Mouse (Mus musculus): ENCODE measurements around the gene Abca1.

Abca1 gene

DNA sequence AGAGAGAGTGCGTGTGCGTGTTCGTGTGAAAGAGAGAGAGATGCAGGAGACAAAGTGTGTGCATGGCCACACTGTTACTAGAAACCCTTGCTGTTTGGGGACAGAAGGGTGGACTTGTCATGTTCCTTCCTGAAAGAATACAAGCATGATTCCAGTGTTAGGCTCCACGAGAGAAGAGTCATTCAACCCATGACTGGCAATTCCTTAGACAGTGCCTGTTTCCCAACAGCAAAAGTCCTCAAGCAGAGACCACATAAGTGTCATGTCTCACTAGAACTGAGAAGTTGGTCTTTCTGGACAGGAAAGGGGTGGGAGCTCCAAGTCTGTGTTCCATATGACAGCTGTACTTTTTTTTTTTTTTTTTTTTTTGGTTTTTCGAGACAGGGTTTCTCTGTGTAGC lies 10.1 kb downstream of the Abca1 start:
- DNase-seq (ENCODE audit: low read depth, low spot score) = no peak

DNA sequence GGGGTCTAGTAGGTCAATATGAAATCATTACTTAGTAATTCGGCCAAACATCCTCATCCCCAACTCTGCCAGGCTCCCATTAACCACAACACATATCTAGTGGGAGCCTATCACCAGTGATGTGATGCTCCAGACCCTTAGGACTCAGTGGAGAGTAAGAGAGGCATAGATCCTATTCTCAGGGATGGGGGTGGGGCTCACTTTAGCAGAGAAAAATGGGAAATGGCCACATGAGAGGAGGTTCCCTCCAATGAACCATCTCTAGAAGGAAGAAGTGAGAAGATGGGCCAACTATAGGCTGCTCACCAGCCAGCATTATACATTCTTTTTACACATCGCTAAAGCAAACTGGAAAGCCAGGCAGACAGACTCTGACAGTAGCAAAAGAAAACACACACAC lies 10.9 kb downstream of the Abca1 start:
- DNase-seq (ENCODE audit: low read depth, low spot score) = no peak

DNA sequence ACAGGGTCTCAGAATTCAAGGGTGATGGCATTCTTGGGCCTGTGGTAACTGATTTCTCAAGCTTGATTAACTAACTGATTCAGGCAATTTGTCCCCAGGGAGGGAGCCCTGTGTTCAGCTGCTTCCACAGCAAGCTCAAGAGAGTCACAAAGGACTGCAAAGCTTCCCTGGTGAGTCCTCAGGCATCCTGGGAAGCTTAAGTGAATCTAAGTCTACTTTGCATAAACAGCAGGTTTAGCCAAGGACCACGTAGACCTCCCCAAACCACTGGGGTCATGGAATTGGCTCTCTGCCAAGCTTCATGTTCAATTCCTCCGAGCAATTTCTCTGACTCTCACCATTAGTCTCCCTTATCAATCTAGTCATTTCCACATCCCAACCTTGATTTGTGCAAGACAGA lies 12.2 kb downstream of the Abca1 start:
- DNase-seq (ENCODE audit: low read depth, low spot score) = no peak

GRCm38 (mm10) chr4:53147046-53147445 lies 12.6 kb downstream of the Abca1 start:
- DNase-seq (ENCODE audit: low read depth, low spot score) = no peak

DNA sequence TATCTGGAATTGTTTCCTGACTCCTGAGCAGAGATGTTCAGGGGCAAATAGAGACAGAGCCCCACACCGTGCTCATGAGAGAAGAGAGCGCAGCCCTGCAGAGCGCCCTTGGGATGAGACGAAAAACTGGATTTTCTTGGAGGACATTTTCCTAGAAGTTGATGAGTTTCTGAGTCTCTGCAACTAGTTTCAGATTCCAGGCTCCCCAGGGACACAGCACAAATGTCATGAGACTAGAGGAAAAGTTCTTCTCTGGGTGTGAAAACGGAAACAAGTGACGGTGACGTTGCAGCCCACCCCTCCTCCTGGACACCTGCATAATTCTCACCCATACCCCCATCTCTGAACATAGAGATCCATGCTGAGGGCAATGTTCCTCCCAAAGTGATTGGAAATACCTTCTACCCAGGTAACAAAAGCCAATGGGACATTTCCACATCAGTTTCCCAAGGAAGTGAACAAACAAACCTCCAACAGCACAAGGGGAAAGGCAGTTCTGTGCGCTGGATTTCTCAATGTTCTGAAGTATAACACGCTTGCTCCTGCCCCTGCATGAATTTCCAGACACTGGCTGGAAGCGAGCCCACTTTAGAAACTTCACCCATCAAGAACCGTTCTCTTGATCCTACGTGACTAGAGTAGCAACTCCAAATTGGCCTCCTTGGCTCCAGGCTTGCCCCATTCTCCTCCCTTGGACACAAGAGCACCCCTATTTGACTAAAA lies 13.3 kb downstream of the Abca1 start:
- no peak for DNase-seq (ENCODE audit: low read depth, low spot score)

DNA sequence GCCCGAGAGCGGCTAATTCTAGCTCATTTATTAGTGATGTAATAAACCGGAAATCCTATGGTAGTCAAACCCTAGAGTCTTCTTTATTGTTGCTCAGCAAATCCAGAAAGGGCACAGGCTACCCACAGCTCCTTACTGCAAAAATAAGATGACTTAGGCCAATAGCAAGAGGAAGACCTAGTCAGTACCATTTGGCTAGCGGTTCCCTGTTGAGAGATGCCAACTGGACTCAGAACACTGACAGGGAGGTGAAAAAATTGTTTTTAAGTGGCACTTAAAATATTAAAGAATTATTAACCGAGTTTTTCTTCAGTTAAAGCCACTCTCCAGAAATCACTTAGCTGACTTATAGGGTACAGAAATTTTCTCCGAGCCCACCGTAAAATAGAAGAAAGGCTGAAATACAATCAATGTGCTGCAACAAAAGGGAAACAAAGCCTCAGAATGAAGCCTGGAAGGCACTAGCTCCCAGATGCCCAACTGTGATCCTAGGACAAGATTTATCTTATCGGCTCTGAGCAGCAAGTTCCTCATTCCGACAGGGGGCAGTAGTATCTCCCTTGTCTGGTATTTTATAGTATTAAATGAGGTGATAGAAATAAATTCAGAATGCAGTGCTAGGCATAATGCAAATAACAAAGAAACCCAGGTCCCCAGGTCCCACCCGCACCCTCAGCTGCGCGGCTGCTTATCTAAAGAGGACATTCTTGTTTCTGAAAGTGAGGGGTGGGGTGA lies 14.1 kb downstream of the Abca1 start:
- DNase-seq (ENCODE audit: low read depth, low spot score) = no peak

GRCm38 (mm10) chr4:53144571-53144970 lies 15.1 kb downstream of the Abca1 start:
- no peak for DNase-seq (ENCODE audit: low read depth, low spot score)

- DNase-seq (ENCODE audit: low read depth, low spot score) = no peak
Measured at GRCm38 (mm10) chr4:53144021-53144420, 15.7 kb downstream of the Abca1 start.

DNA sequence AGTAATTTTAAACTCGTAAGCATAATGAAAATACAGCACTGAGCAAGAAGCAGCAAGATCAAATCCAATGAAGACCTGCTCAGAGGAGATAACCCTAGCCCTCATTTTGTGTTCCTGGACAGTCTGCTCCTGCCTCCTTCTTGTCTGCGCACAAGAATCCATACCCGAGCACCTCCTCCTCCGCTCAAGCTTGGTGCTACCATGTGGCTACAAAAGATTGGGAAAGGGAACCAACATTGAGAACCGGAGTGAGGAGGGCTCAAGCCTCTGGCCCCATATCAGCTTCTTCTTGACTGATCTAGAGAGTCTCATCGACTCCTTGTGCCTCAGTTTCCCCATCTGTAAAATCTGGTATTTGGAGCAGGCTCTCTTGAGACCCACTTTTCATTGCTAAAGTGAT lies 19.0 kb downstream of the Abca1 start:
- DNase-seq (ENCODE audit: low read depth, low spot score) = no peak

DNA sequence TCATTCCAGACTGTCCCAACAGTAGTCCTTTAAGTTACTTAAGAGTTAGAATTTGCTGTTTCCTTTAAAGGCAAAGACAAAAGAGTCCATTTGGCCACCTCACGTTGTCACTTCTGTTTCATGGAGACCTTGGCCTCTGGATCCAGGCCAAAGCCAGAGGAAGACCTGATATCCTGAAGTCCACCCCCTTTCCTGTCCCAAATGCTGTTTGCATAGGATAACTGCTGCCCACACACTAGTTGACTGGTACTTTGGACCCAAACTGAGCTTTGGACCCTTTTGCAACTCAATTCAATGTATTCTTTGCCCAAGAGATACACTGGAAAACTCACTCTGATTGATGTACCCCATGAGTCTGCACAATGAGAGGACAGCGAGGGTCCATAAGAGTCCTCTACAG lies 20.2 kb downstream of the Abca1 start:
- DNase-seq (ENCODE audit: low read depth, low spot score) = no peak

DNA sequence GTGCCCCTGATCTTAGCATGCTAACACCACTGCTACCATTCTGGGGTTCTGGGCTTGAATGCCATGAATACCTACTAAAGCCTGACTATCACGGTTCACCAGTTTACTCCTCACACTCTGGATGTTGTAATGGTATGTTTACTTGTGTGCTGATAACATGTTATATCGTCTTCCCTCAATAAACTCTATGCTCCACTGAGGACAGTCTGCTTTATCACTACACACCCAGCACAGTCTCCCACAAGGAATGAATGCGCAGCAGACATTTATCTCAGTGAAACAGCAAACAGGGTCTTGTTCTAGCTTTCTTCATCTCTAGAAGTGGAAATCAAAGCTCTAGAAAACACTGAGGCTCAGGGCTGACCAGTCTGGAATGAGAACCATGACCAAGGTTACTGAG lies 20.7 kb downstream of the Abca1 start:
- no peak for DNase-seq (ENCODE audit: low read depth, low spot score)

- no peak for DNase-seq (ENCODE audit: low read depth, low spot score)
Measured at GRCm38 (mm10) chr4:53137087-53137486, 22.6 kb downstream of the Abca1 start.

DNA sequence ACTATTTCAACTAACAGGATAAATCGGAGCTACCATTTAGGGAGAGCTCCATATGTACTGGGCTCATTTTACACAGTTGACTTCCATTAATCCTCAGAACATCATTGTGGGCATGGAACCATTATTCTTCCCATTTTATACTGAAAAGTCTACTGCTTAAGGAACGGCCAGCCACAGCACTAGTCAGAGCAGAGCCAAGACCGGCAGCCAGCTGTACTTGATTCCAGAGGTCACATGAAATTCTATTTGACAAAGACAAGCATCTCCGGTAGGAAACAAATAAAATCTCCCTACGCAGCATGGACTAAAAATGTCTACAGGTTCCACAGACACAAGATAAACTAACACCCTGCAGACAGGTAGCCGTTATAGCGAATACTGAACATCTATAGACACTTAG lies 24.9 kb downstream of the Abca1 start:
- no peak for DNase-seq (ENCODE audit: low read depth, low spot score)

DNA sequence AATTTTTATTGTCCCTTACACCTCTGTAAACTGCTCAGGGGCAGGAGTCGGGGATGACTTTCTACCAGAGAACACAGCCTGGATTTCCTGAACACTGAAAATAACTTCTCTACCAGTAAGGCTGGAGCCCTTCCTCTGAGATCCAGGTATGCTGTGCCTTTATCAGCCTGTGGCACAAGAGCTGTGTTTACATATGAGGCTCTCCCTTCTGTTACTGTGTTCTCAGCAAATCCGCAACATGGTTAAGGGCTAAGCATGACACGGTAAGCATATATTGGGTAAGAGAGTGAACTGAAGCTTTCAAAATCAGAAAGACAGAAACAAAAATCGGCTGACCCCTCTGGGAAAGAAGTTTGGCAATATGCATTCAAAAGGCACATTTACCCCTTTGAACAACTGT lies 25.7 kb downstream of the Abca1 start:
- DNase-seq (ENCODE audit: low read depth, low spot score) = no peak

DNA sequence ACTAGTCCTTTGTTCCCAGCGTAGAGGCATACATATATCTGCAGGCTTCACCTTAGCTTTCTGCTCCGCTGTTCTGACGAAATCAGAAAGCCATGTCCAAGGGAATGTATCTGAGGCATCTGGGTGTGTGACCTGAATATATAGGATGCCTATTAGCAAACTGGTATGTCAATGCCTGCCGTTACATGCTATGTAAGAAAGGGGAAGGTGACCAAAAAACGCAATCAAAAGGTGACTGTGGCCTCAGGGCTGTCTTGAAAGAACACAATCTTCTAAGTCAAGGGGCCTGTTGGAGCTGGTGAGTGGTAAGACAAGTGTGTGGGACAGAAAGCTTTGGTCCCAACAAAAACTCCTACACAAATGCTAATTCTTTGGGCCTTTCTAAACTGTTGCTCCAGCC lies 28.2 kb downstream of the Abca1 start:
- no peak for DNase-seq (ENCODE audit: low read depth, low spot score)

DNA sequence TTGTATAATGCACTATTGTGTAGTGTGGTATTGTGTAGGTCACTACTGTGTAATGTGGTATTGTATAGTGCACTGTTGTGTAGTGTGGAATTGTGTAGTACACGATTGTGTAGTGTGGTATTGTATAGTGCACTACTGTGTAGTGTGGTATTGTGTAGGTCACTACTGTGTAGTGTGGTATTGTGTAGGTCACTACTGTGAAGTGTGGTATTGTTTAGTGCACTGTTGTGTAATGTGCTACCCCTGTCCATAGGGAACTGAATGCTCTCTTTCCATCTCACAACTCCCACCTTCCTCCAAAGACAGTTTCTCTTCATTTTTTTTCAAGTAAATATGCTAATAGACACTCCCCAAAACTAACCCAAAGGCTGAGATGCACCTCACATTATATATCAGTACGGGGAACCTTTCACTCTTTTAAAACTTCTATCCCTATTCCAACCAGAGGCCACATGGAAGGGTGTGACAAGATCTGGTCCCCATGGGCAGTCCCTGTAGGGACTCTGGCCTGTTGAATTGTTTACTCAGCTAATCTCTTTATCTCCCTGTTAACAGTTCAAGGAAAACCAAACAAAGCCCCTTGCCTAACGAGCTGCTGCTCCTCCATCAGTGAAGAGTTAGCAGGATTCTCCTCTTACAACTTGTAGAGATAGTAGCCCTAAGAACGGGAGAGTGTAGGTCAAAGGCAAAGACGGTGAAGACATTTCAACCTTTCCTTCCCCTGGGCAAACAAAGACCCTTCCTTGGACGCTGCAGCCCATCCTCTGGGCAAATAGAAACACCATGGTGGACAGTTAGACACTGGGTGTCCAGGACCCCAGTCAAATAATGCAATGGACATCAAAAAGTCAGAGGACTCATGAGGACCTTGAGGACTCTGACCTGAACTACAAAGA lies 28.8 kb downstream of the Abca1 start:
- no peak for DNase-seq (ENCODE audit: low read depth, low spot score)

GRCm38 (mm10) chr4:53129716-53130301 lies 29.9 kb downstream of the Abca1 start:
- no peak for DNase-seq (ENCODE audit: low read depth, low spot score)

DNA sequence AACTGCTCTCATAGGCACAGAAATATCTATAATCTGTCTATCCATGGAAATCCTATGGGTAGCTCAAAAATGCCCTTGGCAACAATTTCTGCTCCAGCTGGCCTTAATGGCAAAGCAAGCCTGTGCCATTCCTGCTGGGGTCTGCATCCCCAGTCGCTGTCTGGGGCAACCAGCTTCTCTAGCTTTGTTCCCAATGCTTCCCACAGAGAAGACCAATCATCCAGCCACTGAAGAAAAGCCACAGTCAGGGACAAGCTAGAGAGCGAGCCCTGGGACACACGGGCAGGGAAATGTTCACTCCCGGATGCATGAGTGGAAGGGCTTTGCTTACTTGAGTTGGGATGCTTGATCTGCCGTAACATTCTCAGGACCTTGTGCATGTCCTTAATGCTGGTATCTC lies 32.4 kb downstream of the Abca1 start:
- DNase-seq (ENCODE audit: low read depth, low spot score) = no peak

DNA sequence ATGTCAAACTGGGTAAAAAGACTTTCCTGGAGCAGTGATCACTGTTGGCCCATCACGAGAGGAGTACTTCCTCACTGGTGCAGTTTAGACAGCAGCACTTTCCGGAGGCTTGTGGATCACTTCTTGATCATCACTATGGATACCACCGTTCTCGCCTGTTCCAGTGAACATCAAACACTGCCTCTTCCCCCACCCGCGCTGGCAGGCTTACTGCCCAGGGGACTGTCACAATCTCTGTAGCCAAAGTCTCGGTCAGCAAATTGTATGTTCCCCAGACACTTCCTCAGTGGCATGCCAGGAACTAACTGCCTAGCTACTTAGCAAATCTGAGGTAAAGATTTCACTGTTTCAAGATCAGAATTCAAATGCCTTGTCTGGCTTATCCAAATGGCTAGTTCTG lies 32.9 kb downstream of the Abca1 start:
- DNase-seq (ENCODE audit: low read depth, low spot score) = no peak

DNA sequence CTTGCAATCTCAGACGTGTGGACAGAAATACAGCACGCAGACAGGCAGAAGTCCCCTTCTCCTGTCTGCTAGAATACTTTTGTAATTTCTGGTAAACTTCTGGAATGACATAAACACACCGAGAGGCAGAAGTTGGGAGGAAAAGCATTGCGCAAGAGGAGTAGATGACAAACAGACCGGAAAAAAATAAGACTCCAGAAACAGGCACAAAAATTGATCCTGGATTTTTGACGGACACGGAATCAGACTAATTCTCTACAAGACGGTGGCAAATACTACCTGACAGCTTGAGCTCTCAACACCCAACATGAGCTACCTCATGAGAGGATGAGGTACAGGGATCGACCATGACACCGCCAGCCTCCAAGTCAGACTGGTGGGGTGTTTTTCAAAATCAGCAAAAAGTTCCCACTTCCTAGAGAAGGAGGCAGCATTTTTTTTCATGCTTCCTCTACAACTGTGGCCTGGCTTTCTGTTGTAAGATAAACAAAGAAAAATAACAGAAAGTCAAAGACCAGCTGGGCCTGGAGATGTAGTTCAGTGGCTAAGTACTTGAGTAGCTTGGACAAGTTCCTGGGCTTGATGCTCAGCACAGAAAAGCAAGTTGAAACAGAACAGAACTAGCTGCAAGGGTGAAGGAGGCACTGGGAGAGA lies 34.7 kb downstream of the Abca1 start:
- no peak for DNase-seq (ENCODE audit: low read depth, low spot score)

DNA sequence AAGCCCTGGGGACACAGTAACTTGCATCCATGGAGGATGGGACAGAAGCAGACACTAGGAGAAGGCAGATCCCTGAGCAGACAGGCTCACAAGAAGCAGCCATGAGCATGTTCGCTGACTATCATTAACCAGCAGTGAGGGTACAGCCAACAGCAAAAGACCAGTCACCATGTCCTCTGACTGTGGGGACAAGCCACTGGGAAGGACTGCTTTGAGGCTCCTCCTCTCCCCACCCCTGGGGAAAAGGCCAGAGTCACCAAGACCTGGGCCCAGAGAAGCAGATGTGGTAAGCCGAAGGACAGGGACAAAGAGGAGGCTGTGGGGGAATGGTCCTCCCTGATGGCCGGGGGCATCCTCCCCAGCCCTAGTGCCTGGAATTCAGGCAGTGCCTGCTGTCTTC lies 37.4 kb downstream of the Abca1 start:
- no peak for DNase-seq (ENCODE audit: low read depth, low spot score)

All from brain, embryonic 18.5 days (tissue).